Mouse (Mus musculus) fat pad, adult 2 months (tissue): Measurements from ENCODE around the gene BC049715.
"Not testable (repeated sequence)": the region's sequence is repeated elsewhere in the genome, so short reads cannot be mapped to it uniquely, and the experiment has no call there.

Experiments used
- DNase-seq: peaks from one replicate; pipeline ENCODE4 v3.0.0-alpha.2; 2011; ENCODE audit warnings: low read depth, low spot score; ENCODE audit errors: extremely low read depth

Gene BC049715

GRCm38 (mm10) chr6:136827516-136827880, at the start of gene BC049715:
Gene BC049715, plus strand, starts transcription at chr6:136827626.
- no peak for DNase-seq

DNA sequence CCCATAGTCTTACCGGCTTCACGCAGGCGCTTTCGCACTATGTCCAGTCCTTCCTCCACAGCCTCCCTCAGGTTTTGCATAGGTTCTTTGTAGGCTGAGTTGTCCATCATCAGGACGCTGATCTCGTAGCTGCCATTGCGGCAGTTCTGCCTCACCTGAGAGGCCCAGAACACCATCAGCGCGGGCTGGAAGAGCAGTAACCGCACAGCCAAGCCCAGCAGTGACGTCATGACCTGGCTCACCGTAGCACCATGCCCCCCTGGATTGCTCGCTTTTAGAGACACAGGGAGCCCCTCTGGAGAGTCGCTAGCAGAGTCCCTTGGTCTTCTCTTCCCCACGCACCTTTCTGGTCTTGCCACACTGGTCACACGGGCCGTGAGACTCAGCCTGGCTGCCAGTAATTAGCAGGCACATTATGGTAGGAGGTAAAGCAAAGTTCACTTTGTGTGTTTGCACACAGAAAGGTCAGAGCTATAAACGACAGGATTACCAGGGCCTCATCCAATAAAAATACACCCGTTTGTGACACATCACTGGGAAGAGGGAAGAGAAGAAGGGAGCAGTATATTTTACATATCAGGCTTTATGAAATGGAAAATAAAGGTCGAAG, 45.9 kb upstream of the BC049715 start, which contains the start of gene Gucy2c:
TSS of gene Gucy2c (minus strand) at position 389 of the 610 bp plus-strand sequence.
- DNase-seq: no peak

DNA sequence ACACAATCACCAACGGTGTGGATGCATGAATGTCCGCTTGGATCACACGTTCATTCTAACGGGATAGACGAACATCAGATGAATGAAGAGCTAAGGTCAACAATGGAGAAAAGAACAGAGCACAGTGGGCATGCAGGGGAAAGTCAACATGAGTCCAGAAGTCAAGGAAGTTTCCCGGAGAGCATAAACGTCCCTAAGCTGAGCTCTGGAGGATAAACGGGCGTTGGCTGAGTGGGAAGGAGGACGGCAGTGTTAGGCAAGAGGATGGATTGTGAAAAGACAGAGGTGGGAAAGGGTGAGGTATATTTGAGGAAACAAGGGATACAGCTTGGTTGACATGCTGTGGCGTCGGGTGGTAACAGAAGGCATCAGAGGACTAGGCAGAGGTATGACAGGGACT, 45.3 kb upstream of the BC049715 start:
- DNase-seq: no peak

GRCm38 (mm10) chr6:136782761-136783160, 44.7 kb upstream of the BC049715 start:
- DNase-seq: no peak

- no peak for DNase-seq
Measured at GRCm38 (mm10) chr6:136789391-136789971, 37.9 kb upstream of the BC049715 start.

DNA sequence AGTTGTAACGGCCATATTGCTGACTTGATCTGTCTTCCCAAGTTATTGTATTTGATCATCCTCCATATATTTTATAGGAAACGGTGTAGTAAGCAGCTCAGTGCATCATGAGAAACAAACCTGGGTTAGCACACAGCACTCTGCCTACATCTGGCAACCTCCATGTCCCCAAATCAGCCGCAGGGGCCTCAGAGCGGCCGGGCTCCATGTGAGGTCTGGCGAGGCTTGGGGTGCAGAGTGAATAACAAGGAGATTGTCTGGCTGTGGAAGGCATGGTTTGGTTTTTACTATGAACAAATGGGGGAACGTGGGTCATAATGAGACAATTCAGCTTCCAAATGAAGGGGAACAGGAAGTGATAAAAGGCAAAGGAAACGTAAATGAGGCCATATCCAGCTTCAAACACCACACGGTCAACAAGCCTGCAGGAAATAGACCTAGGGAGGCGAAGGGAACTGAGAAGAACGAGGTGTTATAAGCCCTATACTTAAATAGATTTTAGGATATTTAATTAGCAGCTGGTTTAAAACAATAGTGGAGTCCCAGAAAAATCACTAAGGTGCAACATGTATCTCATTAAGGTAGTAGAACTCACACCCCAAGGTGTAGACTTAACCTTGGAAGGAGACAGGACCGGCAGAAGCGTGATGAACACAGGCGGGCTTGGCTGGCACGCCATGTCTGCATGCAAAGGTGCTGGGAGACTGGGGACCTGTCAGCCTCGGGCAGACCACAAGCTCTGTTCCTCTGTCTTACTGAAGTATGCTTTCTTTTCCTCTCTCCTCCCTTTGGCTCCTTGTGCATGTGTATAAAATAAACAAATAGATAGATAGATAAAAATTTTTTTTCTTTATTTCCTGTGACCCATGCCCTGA, 34.3 kb upstream of the BC049715 start:
- no peak for DNase-seq

DNA sequence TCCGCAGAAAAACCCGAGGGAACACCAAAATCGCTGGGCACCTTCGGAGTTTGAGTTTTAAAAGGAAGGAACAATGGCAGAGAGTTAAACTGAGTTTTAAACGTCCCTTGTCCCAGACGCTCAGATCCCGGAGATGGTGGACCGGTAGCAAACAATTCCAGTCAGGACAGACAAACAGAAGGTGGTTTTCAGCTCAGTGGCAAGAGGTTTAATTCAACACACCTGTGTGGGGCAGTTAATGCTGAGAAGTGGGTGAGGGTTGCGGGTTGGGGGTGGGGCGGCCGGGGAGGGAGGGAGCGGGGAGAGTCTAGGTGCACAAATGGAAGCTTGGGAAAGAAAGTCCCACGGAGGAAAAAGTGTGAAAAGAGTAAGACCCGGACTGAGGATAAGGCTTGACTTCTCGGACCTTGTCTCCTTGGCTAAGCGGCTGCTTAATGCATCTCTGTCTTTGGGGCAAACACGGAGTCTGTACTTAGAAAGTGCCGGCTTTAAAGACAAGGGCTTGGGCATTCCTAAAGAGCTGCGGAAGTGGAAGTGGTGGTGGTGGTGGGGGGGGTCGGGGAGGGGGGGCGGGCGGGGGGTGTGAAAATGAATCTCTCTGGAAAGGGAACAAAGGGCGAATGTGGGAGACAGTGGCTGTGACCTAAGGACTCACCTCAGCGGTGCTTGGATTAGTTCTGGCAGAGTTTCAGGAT, 33.4 kb upstream of the BC049715 start:
- DNase-seq: no peak

- no peak for DNase-seq
Measured at GRCm38 (mm10) chr6:136795110-136795509, 32.3 kb upstream of the BC049715 start.

- DNase-seq: no peak
Measured at GRCm38 (mm10) chr6:136795850-136796249, 31.6 kb upstream of the BC049715 start.

DNA sequence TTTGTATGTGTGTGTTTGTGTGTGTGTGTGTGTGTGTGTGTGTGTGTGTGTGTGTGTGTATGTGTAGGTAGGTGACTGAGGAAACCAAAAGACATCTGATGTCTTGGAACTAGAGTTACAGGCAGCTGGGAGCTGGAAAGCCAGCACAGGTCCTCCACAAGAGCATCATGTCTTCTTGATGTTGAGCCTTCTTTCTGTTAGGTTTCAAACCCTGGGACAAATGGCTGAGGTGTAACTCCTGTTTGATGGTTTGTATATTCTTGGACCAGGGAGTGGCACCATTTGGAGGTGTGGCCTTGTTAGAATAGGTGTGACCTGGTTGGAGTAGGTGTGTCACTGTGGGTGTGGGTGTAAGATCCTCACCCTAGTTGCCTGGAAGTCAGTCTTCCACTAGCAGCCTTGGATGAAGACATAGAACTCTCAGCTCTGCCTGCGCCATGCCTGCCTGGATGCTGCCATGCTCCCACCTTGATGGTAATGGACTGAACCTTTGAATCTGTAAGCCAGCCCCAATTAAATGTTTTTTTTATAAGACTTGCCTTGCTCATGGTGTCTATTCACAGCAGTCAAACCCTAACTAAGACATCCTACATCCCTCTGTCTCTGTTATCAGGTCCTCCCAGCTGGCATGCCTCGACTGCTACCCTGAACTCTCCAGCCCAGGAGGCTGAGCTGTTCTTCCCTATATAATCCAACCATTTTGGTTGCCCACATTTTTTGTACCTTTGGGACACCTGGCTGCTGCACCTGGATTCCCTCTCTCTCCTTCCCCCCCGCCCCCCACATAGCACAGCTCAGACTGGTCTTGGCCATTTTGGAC, 29.3 kb upstream of the BC049715 start:
- not testable (repeated sequence) for DNase-seq

GRCm38 (mm10) chr6:136800710-136801109, 26.7 kb upstream of the BC049715 start:
- DNase-seq: no peak

- DNase-seq: no peak
Measured at GRCm38 (mm10) chr6:136801274-136801673, 26.2 kb upstream of the BC049715 start.

DNA sequence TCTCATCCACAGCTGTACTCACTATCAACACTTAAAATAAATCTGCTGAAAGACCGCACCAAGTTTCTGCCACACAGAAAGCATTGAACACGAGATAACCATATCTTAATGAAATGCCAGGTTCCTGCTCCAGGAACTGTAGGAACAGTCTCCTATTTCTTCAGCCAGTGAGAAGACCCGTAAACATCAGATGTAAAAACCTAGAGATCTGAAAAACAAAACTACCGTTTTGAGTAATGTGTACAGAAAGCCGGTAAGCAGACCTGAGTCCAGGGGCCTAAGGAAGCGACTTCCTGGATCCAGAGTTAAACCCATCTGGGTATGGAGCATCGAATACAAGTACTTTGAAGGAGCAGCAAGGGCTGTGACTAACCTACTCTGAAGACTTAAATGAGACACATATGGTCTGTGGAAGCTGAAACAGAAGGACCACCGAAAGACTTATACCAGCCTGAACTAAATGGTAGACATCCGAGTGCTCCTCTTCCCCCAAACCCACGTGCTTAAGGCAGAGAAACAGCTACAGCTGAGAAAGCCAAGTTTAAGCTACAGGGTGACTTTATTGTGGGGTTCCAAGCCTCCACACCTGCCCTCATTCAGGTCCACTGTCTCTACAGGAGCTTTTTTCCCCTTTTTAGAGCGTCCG, 24.2 kb upstream of the BC049715 start:
- no peak for DNase-seq

DNA sequence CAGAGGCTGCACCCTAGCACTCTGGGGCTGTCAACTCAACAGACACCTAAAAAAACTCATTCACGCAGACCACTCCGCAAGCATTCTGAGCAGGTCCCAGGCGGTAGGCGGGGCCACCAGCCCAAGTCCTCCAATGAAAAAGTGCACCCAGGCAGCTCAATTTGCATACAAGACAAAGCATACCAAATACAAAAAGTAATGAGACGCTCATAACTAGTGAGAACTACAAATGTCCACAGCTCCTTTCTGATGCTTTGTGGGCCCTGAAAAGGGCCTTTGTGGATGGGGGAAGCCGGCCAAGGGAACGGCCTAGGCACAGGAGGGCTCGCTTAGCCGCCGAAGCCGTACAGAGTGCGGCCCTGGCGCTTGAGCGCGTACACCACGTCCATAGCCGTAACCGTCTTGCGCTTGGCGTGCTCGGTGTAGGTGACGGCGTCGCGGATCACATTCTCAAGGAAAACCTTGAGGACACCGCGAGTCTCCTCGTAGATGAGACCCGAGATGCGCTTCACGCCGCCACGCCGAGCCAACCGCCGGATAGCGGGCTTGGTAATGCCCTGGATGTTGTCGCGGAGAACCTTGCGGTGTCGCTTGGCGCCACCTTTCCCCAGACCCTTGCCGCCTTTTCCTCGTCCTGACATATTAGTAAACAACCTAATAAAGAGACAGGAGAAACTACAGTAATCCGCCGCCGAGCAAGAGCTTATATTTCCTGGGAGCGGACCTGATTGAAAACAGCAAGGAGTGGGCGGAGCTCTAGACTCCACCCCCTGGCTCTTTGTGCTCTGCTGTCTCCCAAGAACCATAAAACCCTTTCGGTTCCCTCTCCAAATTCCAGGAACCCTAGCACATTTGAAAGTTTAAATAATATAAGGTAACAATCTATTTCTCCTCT, 23.4 kb upstream of the BC049715 start, which contains the start of gene Hist4h4:
TSS of gene Hist4h4 (minus strand) at position 677 of the 895 bp plus-strand sequence.
- peak; percentile 66 for DNase-seq

DNA sequence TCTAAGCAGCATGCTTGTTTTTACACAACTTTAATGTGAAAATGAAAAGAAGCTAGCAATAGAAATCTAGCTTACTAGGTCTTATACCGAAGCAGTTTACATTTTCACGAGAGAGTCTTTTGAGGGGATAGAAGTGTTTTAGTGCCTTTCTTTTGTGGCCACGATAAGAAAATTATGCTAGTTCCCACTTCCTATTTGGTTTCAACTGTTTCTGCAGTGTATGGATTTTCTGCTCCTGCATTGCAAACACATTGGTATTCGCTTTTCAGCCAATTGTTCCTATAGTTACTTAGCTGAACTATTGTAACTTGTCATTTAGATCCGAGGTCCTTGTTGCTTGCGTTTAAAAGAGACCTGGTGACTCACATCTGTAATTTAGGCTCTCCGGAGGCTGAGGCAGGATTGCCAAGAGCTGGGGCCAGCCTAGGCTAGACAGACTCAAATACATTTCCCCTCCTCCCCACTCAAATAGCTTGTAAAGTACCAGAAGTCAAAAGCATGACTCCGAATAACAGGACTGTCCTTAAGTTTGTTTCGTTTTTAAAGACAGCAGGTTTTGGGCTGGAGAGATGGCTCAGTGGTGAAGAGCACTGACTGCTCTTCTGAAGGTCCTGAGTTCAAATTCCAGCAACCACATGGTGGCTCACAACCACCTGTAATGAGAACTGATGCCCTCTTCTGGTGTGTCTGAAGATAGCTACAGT, 22.6 kb upstream of the BC049715 start:
- no peak for DNase-seq

- DNase-seq: no peak
Measured at GRCm38 (mm10) chr6:136805409-136805775, 22.0 kb upstream of the BC049715 start.

DNA sequence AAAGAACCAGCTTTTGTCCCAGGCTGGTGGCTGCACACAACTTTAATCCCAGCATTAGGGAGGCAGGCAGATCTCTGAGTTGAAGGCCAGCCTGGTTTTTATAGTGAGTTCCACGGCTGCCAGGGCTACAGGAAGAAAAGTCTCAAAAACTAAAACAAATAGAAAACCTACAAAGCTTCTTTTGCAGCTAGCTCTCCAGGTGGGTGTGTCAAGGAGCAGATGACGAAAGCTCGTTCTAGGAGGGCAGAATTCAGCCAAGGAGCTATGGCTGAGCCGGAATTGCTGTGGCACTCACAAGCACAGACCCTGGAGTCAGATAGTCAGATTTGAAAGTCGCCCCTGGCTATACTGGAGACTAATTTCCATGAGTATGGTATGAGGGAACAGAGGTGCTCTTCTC, 20.6 kb upstream of the BC049715 start:
- no peak for DNase-seq

DNA sequence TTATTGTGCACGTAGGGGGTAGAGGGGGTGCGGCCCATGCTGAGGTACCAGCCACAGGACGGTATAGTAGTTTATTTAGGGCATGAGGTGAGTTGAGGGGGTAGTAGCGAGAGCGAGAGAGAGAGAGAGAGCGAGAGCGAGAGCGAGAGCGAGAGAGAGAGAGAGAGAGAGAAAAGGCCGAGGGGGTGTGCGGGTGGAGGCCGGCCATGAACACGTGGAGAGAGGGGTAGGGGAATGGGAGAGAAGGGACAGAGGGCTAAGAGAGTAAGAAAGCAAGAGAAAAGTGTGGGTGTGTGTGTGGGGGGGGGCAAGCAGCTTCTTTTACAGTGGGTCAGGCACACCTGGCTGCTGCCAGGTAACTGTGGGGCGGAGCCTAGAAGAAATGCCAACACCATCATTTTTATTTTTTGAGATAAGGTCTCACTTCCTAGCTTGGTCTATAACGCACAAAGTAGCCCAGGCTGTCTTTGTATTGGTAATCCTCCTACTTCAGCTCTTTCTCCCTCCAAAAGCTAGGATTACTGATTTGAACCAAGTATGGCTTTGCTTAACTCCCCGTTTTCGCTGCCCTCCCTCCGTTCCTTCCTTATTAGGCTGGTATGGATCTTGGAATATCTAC, 19.9 kb upstream of the BC049715 start:
- no peak for DNase-seq
